Mouse (Mus musculus) erythroblast, embryonic 14.5 days (primary cell): ENCODE data around the gene Tnrc6c.

Experiments used
- GATA1 ChIP-seq: IDR thresholded peaks from 2 replicates; pipeline ENCODE4 v1.6.1; 2012; ENCODE audit warnings: low read length, inconsistent platforms, mixed read lengths
- TAL1 ChIP-seq: IDR thresholded peaks from 3 replicates; pipeline ENCODE4 v1.6.1; 2012; ENCODE audit warnings: low read length, inconsistent platforms, mixed read lengths

GRCm38 (mm10) chr11:117655292-117656076 is 1.4 kb downstream of the Tnrc6c start:
- TF ChIP-seq GATA1 (no peak), TAL1 (no peak)
